Mouse (Mus musculus): ENCODE results near the gene Fhl1. TPM values are rescaled to one million over a fixed set of nuclear protein-coding genes. Genes with fewer than 3 reads are reported as not detected.

Fhl1 gene
- polyA plus RNA-seq, 1 experiment from 2014 or later = 45.1 TPM

- Histone ChIP-seq H3K9ac (replicated peaks) (no peak overlapping the region), H3K9me3 (no peaks in the 10 kb centered on the region), H3K27me3 (no peaks in the 10 kb centered on the region), H3K36me3 (no peaks in the 10 kb centered on the region), H3K4me2 (no peak overlapping the region), H3K4me3 (replicated peaks) (no peak overlapping the region), H3K27ac (no peak overlapping the region), H3K4me1 (replicated peaks) (no peaks in the 10 kb centered on the region)
- WGBS = 81% methylated on average over 8 of the region's 8 CpGs
- ATAC-seq (ENCODE audit: insufficient number of reproducible peaks, insufficient read depth, low FRiP score, low TSS enrichment, low read depth) = no peak
Measured at GRCm38 (mm10) chrX:56753317-56754289, 22.0 kb downstream of the Fhl1 start.

DNA sequence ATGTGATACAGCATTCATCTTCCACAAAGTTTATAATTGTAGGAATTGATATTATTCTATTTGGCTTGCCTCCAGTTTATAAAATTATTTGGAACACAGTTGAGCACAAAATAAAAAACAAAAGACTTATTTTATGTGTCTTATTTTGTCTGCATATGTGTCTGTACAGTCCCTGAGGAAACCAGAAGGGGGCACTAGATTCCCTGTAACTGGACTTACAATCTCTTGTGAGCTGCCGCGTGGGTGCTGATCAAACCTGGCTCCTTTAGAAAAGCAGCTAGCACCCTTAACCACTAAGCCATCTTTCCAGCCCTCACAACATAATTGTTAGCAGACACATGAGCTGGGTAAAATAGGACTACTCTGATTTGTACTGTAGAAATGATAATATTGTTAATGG, 24.1 kb downstream of the Fhl1 start:
- H3K9ac ChIP-seq (replicated peaks) = no peak overlapping the region
- 43% methylated on average over 2 of the region's 2 CpGs for WGBS
- H3K4me1 ChIP-seq (replicated peaks) = no peaks in the 10 kb centered on the region
- H3K4me3 ChIP-seq (replicated peaks) = no peak overlapping the region
- H3K27ac ChIP-seq = no peak overlapping the region
- H3K9me3 ChIP-seq = no peaks in the 10 kb centered on the region
- no peak overlapping the region for H3K4me2 ChIP-seq
- H3K36me3 ChIP-seq = no peaks in the 10 kb centered on the region
- no peak for ATAC-seq (ENCODE audit: insufficient number of reproducible peaks, insufficient read depth, low FRiP score, low TSS enrichment, low read depth)
- no peaks in the 10 kb centered on the region for H3K27me3 ChIP-seq

GRCm38 (mm10) chrX:56756352-56756751, 24.8 kb downstream of the Fhl1 start:
- WGBS = 85% methylated on average over 7 of the region's 7 CpGs
- H3K9me3 ChIP-seq = no peaks in the 10 kb centered on the region
- H3K9ac ChIP-seq (replicated peaks) = no peak overlapping the region

GRCm38 (mm10) chrX:56760257-56760760, 28.7 kb downstream of the Fhl1 start:
- H3K36me3 ChIP-seq = no peaks in the 10 kb centered on the region
- no peak overlapping the region for H3K9ac ChIP-seq (replicated peaks)
- no peak overlapping the region for H3K27ac ChIP-seq
- no peaks in the 10 kb centered on the region for H3K9me3 ChIP-seq
- ATAC-seq (ENCODE audit: insufficient number of reproducible peaks, insufficient read depth, low FRiP score, low TSS enrichment, low read depth) = no peak
- no peak overlapping the region for H3K4me3 ChIP-seq (replicated peaks)
- H3K4me1 ChIP-seq (replicated peaks) = no peaks in the 10 kb centered on the region
- no peaks in the 10 kb centered on the region for H3K27me3 ChIP-seq
- H3K4me2 ChIP-seq = no peak overlapping the region
- WGBS = 98% methylated on average over 3 of the region's 3 CpGs

More at GRCm38 (mm10) chrX:56756352-56756751, 24.8 kb downstream of the Fhl1 start:
- ATAC-seq (ENCODE audit: insufficient number of reproducible peaks, insufficient read depth, low FRiP score, low TSS enrichment, low read depth) = no peak
- Histone ChIP-seq H3K4me3 (replicated peaks) (no peak overlapping the region), H3K27ac (no peak overlapping the region), H3K4me2 (no peak overlapping the region), H3K4me1 (replicated peaks) (no peaks in the 10 kb centered on the region), H3K27me3 (no peaks in the 10 kb centered on the region), H3K36me3 (no peaks in the 10 kb centered on the region)

DNA sequence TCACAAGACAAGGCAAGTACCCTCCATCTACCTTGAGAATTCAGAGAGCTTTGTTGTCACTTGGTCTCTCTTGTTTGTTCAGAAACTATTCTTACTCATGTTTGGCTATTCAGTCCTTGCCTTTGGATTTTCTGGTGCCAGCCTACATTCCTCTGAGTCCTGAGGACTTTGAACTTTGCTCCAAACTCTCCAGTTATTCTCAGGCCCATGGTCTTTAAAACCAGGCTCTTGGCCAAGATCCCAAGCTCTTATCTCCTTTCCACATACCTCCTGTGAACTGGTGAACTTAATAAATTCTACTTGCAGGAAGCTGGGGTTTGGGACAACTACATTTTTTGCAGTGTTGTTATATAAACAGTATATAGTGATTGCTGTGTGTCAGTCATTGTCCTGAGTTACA, 38.3 kb downstream of the Fhl1 start:
- no peaks in the 10 kb centered on the region for H3K27me3 ChIP-seq
- no peaks in the 10 kb centered on the region for H3K9me3 ChIP-seq
- H3K36me3 ChIP-seq = no peaks in the 10 kb centered on the region
- no peak overlapping the region for H3K9ac ChIP-seq (replicated peaks)
- no peak overlapping the region for H3K4me2 ChIP-seq
- no peaks in the 10 kb centered on the region for H3K4me1 ChIP-seq (replicated peaks)
- no peak for ATAC-seq (ENCODE audit: insufficient number of reproducible peaks, insufficient read depth, low FRiP score, low TSS enrichment, low read depth)
- no peak overlapping the region for H3K4me3 ChIP-seq (replicated peaks)
- no peak overlapping the region for H3K27ac ChIP-seq

- no peaks in the 10 kb centered on the region for H3K27me3 ChIP-seq
- no peak for ATAC-seq (ENCODE audit: insufficient number of reproducible peaks, insufficient read depth, low FRiP score, low TSS enrichment, low read depth)
- WGBS = 82% methylated on average over 1 of the region's 1 CpGs
- no peaks in the 10 kb centered on the region for H3K4me1 ChIP-seq (replicated peaks)
- H3K9ac ChIP-seq (replicated peaks) = no peak overlapping the region
- no peak overlapping the region for H3K4me3 ChIP-seq (replicated peaks)
- no peaks in the 10 kb centered on the region for H3K9me3 ChIP-seq
- H3K27ac ChIP-seq = no peak overlapping the region
- no peaks in the 10 kb centered on the region for H3K36me3 ChIP-seq
- no peak overlapping the region for H3K4me2 ChIP-seq
Measured at GRCm38 (mm10) chrX:56771751-56772150, 40.2 kb downstream of the Fhl1 start.

DNA sequence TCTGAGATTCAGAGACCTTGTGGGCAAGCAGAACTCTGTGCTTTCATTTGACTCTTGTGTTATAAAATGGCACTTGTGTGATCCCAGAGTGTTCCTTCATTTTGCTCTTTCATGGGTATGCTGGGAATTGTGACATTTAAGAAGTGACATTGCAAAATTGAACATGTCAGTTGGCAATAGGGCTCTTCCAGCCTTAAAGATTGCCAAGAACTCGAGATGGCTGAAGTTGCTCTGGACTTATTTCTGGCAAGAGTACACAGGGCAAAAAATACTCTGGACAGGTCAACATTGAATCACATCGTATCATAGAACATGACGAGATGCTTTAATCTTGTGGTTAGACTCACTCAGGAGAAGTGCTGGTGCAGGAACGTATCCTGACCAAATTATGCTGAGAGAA, 41.7 kb downstream of the Fhl1 start:
- Histone ChIP-seq H3K4me1 (replicated peaks) (no peaks in the 10 kb centered on the region), H3K4me2 (no peak overlapping the region), H3K27ac (no peak overlapping the region), H3K36me3 (no peaks in the 10 kb centered on the region), H3K27me3 (no peaks in the 10 kb centered on the region), H3K9me3 (no peaks in the 10 kb centered on the region), H3K9ac (replicated peaks) (no peak overlapping the region), H3K4me3 (replicated peaks) (no peak overlapping the region)
- no peak for ATAC-seq (ENCODE audit: insufficient number of reproducible peaks, insufficient read depth, low FRiP score, low TSS enrichment, low read depth)
- 87% methylated on average over 4 of the region's 4 CpGs for WGBS

DNA sequence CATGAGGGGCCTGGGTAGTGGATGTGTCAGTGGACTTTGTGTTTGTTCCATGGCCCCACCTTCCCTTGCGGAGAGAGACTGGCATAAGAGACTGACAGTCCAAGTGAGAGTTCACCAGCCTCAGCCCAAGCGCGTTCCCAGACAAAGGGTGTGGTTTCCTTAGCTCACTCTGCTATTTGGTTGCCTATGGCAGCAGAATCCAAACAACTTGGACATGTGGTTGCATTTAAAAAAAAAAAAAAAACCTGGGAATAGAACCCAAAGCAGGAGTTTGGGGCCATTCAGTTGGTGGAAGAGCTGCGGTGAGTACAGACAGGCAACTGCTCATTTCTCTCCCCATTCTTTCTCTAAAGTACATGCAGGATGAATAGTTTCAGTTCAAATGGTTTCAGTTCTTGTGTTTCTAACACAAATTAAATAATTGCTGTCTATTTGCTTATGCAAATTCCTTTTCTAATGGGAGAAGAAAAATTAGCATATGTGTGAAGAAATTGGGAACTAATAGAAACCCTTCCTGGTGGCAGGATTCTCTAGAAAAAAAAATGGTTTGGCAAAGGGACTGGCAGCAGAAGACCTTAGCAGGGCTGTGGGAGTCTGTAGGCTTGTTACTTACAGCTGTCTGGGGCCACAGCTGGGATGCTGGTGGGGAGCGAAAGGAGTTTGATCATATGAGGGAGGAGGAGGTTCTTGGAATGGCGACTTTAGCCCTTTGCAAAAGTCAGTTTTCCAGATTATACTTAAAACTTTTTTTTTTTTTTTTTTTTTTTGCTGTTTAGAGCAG, 54.9 kb downstream of the Fhl1 start:
- no peak overlapping the region for H3K27ac ChIP-seq
- no peak overlapping the region for H3K4me2 ChIP-seq
- no peak overlapping the region for H3K9ac ChIP-seq (replicated peaks)
- no peak for ATAC-seq (ENCODE audit: insufficient number of reproducible peaks, insufficient read depth, low FRiP score, low TSS enrichment, low read depth)
- no peaks in the 10 kb centered on the region for H3K9me3 ChIP-seq
- no peaks in the 10 kb centered on the region for H3K27me3 ChIP-seq
- no peak overlapping the region for H3K4me3 ChIP-seq (replicated peaks)
- WGBS = 60% methylated on average over 6 of the region's 6 CpGs
- H3K4me1 ChIP-seq (replicated peaks) = no peaks in the 10 kb centered on the region
- H3K36me3 ChIP-seq = no peaks in the 10 kb centered on the region

DNA sequence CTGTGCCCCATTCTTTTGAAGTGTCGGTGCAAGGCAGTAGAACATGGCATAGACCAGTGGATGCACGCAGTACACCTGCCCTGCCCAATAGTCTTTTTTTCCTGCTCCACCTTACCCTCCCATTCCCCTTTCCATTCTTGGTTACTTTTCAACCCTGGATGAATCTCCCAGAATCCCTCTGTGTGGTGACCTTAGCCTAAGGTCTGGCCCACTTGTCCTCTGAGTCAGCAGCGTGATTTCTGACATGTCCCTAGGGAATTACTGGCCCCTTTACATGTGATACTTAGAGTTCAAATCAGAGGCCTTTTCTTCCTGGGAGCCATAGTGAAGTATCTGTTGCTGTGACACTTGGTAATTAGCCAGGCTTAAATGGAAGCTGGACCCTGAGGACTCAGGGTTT, 55.9 kb downstream of the Fhl1 start:
- Histone ChIP-seq H3K27me3 (no peaks in the 10 kb centered on the region), H3K9me3 (no peaks in the 10 kb centered on the region), H3K9ac (replicated peaks) (no peak overlapping the region), H3K36me3 (no peaks in the 10 kb centered on the region), H3K4me2 (no peak overlapping the region), H3K4me3 (replicated peaks) (no peak overlapping the region), H3K27ac (no peak overlapping the region), H3K4me1 (replicated peaks) (no peaks in the 10 kb centered on the region)
- no peak for ATAC-seq (ENCODE audit: insufficient number of reproducible peaks, insufficient read depth, low FRiP score, low TSS enrichment, low read depth)
- 74% methylated on average over 3 of the region's 3 CpGs for WGBS

DNA sequence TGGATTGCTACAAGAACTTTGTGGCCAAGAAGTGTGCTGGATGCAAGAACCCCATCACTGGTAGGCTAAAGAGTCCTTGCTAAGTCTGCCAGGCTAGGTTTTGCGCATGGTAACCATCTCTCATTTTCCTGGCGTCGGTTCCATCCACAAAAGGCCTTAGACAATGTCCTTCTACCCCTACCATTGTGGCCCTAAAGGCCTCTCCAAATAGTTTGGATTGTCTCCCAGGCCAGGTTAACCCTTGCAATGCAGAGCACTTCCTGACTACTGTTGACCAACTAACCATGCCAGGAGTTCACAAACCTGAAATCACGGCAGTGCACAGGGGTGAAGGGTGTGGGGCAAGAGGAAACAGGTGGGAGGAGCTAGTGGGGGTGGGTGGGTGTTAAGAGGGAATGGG, 59.0 kb downstream of the Fhl1 start:
- no peaks in the 10 kb centered on the region for H3K4me1 ChIP-seq (replicated peaks)
- no peak overlapping the region for H3K9ac ChIP-seq (replicated peaks)
- H3K27ac ChIP-seq = no peak overlapping the region
- ATAC-seq (ENCODE audit: insufficient number of reproducible peaks, insufficient read depth, low FRiP score, low TSS enrichment, low read depth) = no peak
- H3K4me3 ChIP-seq (replicated peaks) = no peak overlapping the region
- H3K27me3 ChIP-seq = no peaks in the 10 kb centered on the region
- no peaks in the 10 kb centered on the region for H3K9me3 ChIP-seq
- H3K4me2 ChIP-seq = no peak overlapping the region
- WGBS = 90% methylated on average over 4 of the region's 4 CpGs
- H3K36me3 ChIP-seq = 0 out of 2 replicates have a peak, but pooled peaks cover 8% of the 10 kb centered on the region

GRCm38 (mm10) chrX:56791268-56791667, 59.7 kb downstream of the Fhl1 start:
- Histone ChIP-seq H3K9me3 (no peaks in the 10 kb centered on the region), H3K4me2 (no peak overlapping the region), H3K9ac (replicated peaks) (no peak overlapping the region), H3K27ac (no peak overlapping the region), H3K4me3 (replicated peaks) (no peak overlapping the region), H3K27me3 (no peaks in the 10 kb centered on the region), H3K4me1 (replicated peaks) (no peaks in the 10 kb centered on the region), H3K36me3 (0 out of 2 replicates have a peak, but pooled peaks cover 8% of the 10 kb centered on the region)
- ATAC-seq (ENCODE audit: insufficient number of reproducible peaks, insufficient read depth, low FRiP score, low TSS enrichment, low read depth) = no peak
- 65% methylated on average over 15 of the region's 15 CpGs for WGBS
